Mouse (Mus musculus): ENCODE results near the gene Map1b.

Map1b gene

DNA sequence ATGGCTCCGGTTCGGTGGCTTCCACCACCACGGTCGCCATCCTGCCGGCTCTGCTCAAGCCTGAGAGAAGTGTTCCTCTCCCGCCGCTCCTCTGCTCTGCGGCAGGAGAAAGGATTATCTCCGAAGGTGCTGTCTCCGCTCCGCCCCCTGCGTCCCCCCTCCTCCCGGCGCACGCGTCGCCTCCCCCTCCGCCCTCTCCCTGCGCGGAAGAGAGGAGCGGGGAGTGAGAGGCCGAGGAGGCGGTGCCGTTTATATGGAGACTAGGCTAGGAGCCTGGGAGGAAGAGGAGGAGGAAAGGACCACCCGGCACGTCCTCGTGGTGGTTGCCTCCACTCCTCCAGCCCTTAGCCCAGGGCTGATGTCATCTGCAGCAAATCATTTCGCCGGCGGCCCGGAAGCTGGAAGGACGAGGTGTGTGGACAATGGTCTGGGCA is at the start of gene Map1b:
Gene Map1b (minus strand): TSS at position 93 of the 434 bp plus-strand sequence.
- DNase-seq (ENCODE audit: low spot score): peak; percentile 52

DNA sequence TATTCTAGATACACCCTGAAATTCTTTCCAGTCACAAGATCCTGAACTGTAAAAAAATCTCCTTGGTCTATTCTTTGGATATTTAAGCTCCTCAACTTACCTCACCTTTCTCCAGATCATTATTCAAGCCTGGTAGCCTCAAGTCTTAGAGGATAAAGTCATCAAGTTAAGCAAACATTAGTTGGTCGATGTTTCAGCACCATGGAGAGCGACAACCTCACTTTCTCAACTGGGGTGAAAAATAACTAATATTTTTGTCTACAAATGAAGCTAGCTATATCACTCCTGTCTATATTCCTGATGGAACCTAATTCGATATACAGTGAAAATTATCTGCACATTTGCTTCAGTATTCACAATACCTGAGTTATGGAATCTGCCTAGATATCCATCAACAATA is 48.0 kb upstream of the Map1b start:
- peak; percentile 46 for DNase-seq (ENCODE audit: low spot score)

DNA sequence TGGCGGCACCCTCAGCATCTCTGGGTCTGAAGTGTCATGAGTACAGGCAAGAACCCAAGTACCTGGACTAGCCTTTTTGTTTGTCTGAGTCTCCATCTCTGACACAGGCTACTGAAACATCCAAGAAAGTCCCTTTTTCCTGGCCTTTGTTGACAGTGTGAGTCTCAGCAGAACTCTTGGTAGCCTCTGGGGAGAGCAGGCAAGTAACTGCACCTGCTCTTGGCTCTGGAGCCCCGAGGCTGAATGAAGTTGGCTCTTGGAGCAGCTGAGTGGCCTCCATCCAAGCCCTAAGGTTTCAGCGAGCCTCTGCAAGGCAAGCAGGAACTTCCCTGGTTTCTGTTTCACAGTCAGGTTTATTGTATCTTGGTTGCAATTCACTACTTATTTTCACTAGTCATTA is 46.7 kb upstream of the Map1b start:
- DNase-seq (ENCODE audit: low spot score): no peak

DNA sequence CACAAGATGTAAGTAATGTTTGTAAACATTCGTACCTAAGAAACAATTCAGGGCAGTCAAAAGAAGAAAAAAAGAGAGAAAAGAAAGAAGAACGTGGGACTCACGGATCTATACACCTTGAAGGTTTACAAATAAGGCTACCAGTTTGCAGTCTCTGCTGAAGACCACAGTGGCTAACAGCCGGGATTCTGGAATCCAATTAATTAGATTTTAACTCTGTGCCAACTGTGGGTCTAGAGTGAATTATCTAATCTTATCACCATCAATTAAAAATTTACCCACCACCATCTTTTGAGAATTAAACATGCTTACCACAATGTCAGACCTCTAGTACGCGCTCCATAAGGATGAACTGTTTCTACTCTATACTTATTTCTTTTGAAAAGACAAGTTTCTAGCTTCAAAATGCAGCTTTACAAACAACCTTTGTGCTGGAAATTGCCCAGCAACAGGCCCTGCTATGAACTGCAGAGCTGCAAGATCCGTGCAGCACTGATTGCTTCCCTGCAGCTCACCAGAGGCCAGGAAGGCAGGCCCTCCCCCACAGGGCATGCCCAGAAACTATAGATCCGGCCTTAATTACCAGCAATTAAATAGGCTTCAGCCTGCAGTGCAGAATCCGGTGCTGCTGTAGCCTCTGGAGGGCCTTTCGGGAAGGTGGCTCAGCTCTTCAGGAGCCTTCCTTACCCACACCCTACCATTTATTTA is 45.7 kb upstream of the Map1b start:
- no peak for DNase-seq (ENCODE audit: low spot score)

DNA sequence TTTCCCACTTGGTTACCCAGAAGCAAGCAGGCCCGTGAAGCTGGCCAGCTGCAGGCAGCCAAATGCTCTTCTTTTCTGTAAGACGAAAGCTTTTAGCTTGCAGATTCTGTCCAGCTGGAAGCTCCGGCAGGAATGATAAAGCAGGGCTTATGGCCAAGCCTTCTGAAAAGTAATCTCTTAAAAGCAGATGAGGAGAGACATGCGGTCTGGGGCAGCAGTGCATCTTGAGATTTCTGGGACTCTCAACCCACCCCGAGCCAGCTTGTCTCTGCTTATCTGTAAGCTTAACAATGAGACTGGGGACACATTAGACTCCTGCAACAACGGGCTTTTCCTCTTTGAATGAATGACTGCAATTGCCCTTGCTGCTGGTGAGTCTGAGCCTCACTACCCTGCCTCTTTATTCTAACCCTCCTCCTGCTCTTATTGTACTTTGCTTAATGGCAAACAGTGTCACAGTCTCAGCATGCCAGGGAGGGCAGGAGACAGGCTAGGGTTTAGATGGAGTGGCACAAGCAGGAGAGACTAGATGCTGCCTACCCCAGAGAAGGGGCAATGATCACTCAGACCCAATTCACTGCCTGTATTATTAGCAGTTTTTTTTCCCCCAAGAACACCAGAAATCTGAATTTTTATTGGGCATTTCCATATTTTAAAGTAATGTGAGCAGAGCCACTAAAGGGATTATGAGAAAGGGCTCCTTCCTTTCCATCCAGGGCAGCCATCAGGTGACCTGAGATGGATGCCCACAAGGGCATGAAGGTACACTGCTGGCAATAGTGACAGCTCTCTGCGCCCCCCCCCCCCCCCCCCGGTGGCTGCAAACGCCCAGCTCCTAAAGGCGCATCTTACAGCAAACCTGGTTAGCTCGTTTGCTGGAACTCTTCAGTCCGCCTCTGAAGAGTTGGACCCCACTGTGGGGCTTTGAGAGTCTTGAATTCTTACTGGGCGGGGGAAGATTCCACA is 44.6 kb upstream of the Map1b start:
- no peak for DNase-seq (ENCODE audit: low spot score)

DNA sequence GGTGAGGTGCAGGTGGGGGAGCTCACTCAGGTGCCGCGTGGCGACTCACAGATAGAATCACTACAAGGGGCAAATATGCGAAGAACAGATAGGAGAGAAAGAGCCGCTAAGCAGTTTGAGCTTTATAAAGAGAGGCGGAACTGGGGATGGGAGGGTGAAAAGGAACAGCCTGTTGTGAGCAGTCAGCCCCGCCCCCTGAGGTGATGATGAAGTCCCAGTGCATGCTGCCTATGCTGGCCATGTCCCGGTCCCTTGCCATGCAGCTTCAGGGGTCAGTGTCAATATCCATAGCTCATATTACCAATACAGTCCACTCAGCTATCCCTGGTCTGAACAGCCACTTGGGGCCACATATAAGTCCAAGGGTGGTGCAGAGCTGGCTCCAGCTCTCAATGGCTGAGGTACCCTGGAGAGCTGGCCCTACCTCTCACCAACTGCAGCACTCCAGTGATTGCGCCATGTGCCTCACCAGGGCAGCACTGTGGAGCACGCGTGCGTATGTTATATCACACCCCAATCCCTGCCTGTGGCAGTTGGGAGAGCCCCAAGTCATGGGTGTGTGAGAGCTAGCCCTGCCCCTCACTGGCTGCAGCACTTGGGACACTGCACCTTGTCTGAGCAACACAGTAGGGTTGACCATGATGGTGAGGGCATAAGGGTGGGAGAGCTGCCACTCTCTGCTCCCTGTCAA is 42.0 kb upstream of the Map1b start:
- DNase-seq (ENCODE audit: low spot score): no peak

DNA sequence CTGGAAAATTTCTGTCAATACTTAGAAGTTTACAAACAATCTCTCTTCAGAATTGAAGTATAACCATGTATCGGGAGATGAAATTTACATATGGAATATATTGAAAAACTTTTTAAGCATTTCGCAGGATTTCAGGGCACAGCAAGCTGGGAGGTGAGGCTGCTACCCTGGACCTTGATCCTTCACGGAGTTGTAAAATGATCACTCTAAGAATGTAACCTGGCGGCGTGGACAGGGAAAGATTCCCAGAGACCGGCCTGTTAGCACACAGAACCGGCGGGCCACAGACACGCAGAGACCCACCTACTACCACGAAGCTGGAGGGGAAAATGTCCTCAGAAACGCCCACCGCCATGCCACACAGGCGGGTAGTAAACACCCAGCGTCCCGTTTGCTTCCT is 41.5 kb upstream of the Map1b start:
- DNase-seq (ENCODE audit: low spot score): no peak

DNA sequence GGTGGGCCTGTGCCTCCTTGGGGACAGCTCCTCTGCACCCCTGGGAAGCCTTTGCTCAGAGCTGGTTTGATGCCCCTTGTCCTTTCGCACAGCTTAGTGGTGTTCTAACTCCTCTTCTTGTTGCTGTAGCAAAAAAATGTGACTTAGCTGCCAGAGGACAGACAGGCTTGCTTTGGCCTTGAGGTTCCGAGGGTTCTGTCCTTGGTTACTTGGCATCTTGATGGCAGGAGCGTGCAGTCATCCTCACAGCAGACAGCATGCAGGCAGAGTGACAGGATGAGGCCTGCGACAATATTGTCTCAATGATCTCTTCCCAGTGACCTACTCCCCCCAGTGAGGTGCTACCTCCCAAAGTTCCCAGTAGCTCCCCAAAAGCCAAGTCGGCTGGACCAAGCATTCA is 41.0 kb upstream of the Map1b start:
- no peak for DNase-seq (ENCODE audit: low spot score)

DNA sequence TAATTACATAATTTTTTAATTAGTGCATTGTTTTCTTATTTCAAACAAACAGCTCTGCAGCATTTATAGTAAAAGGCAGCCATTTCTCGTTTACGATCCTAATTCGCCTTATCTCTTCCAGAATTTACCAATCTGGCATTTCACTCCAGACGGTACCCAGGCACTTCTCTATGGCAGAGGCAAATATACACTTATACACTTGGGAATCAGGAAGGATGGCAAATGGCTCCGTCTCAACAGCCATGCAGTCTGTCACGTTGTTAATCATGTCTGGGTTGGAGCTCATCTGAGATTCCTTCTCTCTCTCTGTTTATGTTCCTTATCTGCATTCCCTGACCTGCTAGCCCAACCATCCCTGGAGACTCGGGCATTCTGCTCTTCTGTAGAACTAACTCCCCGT is 38.6 kb upstream of the Map1b start:
- DNase-seq (ENCODE audit: low spot score): no peak

DNA sequence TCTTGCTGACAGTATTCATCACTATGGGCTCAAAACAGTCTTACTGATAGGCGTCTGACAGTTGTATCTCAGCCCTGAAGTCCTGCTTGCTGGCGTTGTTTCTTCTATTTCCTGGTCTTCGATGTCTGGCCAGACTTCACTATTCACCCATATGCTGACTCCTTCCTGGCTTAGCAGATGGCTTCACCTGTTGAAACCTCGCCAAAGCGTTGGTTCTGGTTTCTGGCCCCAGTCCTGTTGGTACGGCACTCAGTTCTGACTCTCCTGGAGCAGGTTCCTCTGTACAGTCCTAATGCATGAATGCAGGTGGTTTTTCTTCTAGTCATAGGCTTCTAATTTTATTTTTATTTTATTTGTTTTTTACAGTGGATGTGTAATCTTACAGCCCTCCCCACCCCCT is 38.1 kb upstream of the Map1b start:
- no peak for DNase-seq (ENCODE audit: low spot score)

DNA sequence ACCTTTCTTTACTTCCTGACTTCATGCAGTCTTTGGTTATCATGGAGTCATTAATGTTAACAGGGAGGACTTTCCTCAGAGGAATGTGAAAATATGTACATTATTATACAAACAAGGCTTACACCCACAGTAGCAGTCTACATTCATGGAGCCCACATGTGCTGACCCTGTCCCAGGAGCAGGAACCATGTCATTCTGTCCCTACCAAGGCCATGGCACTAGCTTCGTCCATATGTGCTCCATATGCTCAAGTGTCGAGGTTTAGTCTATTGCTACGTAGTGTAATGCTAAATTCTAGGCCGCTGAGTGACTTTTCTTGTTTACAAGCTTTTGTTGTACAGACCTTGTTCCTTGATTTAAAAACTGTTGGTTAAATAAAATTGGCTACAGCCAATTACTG is 36.0 kb upstream of the Map1b start:
- no peak for DNase-seq (ENCODE audit: low spot score)

DNA sequence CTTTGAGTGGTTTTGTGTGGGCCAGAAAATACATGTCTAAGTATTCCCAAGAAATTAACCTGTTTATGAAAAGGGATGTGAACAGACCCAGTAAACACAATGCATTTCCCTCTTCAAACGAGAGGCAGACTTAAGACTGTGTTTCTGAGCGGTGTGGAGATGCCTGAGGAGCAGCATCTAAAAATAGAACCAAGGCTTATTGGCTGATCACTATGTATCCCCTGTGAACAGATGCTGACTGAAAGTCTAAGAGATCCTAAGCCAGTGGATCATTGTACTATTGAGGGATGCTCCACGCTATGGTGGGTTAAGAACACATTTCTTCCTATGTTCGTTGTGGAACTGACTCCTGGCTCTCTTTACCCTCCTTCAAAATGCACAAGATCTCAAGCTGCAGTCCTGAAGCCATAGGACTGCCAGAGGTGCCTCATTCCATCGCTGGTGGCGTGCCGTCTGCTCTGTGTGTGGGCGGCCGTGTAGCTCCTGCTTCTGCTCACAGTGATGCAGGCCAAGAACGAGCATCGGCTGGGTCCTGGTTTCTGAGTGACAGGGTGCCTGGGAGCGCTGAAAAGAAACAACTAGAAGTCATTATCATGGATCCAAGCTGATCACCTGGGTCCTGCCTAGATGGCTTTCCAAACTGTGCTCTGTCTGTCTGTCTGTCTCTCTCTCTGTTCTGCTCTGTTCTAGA is 34.5 kb upstream of the Map1b start:
- DNase-seq (ENCODE audit: low spot score): no peak

DNA sequence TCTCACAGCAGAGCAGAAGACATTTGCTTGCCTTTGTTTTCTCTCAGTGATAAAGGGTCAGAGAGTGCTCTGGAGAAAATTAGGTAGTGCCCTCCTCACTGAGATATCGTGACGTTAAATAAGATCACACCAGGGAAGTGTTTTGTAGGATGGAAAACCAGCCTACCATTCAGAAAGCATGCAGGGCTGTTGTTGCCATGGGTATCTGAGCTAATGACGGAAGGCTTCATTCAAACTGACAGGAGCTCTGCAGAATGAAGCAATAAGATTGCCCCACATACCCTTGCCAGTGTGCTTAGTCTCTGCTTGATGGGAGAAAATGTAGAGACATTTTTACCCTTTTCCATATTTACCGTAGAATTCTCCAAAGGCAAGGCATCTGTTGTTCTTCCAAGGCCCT is 33.7 kb upstream of the Map1b start:
- DNase-seq (ENCODE audit: low spot score): no peak

DNA sequence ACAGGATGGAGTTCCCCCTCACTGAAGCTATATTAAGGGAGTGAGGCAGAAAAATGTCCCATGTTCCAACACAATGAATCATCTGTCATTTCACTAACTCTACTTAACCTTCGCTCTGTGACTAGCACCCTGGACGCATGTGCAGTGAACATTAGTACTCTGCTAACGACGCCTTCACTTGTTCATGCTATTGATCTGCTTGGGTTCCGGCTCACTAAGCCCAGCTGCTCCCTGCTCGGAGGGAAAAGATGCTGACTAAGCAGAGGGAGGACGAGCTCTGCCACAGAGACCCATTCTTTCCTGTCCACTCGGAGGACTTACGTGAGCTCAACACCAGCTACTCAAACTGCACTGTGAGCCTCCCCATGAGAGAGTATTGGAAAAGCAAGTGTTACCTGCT is 33.2 kb upstream of the Map1b start:
- DNase-seq (ENCODE audit: low spot score): no peak

DNA sequence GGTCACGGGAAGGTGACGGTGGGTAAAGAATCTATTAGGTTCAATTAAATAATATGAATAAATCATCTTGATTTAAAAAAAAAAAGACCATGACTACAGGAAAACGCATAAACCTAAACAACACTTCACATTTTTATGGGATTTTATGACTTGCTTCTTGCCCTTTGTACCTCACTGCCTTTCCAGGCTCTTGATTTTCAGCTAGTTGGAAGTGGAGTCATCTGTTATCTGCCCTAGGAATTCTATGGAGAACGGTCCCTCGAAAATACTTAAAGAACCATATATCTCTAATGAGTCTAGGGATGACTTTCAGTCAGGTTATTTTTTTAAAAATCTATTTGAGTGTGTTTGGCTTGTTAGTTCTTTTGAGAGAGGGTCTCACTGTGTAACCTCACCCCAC is 30.5 kb upstream of the Map1b start:
- DNase-seq (ENCODE audit: low spot score): no peak

DNA sequence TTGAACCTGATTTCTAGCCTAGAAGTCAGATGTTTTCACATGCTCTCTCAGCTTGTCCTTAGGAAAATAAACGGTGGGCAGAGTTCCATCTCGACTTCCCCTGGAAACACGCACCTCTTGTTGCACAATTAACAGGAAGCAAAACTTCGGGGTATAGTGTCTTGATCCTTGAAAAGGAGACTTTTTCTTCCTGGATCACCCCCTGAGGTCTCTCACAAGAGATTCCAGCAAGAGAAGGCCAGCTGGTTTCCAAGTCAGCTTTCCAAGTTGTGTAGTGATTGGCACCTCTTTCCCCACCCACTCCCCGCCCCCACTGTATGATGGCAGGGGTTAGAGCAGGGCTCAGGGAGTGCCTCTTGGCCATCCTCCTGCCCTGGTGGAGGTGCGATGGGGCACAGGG is 28.9 kb upstream of the Map1b start:
- no peak for DNase-seq (ENCODE audit: low spot score)

DNA sequence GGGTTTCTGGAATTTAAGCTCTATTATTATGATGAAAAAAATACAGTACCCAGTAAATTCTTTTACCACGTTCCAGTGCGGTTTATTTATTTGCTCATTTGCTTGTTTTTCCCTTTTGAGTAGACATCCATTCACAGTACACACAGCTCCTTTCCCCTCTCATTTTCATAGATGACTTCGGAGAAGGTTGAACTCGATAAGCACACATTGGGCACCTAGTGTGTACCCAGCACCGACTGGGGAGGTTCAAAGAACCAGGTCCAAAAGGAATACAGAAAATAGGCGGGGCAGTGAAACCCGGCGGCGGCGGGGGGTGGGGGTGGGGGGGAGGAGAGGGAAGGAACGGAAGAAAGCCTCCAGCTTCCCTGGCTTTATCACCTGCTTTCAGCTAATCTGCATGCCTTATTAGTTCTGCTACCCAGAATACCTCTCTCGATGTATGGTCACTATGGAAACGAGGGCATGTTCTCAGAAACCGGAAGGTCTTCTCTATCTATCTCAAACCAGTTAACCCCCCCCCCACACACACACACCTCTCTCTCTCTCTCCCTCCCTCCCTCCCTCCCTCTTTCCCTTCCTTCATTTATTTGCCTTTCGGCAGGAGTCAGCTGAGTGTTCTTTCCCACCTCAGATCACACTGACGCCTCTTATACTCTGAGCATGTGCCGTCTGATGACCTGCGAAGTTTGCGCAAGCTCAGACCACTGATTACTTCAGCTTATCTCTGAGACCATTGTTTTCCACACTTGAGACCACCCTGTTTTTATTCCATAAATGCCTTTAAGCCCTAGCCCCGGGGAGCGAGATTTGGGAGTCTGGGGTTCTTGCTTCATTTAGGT is 25.3 kb upstream of the Map1b start:
- DNase-seq (ENCODE audit: low spot score): no peak

DNA sequence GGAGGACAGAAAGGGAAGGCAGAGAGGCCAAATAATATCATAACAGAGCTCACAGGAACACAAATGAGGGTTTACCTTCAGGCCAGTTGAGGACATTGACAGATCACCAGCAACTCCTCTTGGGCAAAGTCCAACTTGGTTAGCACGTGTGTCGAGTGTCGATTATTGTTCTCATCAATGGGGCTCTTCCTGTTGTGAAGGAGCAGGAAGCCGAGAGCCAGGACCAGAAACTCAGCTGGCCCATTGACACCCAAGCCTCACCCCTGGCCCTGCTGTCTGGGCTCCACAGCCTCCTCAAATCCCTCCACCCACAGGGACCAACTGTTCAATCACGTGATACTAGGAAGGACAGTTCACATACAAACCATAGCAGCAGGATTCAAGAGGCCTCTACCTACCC is 22.9 kb upstream of the Map1b start:
- no peak for DNase-seq (ENCODE audit: low spot score)

DNA sequence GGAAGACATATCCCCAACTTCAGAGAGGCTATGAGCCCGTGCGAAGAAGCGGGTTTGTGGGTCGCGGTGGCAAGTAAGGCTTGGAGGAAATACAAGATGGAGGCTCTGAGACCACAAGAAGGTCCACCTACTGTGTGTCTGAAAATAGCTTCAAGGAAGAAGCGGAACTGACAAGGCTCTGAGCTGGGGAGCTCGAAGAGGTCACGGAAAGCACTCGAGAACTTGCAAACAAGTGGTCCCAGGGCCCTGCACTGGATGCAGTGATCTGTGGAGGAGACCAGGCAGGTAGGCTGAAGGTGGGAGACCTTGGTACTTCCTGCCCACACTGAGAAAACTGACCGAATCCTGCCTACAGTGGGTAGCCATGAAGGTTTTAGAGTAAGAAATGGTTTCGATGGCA is 22.5 kb upstream of the Map1b start:
- no peak for DNase-seq (ENCODE audit: low spot score)

DNA sequence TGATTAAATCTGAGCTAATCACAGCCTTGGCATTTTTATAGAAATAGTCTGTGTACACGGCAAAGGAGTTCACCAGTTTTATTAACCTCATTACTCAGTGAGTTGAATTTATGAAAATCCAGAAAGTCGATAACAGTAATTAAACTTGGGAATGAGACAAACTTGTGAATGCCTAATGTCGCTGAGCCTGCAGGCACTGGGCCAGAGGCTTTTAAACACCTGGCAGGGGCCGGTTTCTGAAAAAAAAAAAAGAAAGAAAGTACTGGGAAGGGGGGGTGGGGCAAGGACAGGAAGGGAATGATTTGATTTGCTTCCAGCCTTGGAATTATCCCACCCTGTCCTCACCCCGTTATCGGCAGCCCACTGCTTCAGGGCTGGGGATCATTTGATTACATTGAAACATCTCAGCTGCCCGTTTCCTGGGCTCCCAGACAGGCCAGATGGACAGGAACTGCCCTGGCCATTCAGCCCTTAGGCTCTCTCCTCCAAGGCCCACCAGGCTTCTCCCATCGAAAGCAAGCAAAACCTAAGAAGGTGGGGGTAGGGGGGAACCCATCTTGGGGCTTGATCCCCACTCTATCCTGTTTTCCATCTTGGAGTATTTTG is 21.7 kb upstream of the Map1b start:
- no peak for DNase-seq (ENCODE audit: low spot score)

DNA sequence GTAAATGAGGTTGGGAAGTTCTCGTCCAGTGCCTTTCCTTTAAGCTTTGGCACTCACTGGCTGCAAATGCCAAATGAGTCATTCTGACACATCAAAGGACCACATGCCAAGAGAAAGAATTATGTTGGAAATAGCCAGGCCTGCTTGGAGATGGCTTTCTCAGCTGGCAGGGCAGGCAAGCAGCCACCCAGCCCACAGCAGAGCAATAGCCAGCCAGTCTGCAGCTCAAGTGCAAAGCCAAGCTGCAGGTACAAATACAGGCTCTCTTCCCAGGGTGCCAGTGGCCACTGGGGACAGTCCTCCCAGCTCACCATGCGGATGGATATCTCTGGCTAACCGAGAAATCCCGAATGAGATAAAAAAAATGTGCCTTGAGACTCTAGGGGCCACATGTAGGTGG is 12.1 kb upstream of the Map1b start:
- no peak for DNase-seq (ENCODE audit: low spot score)

All from ovary, postnatal 14 days (tissue).